Mouse (Mus musculus) forebrain, embryonic 11.5 days (tissue): ENCODE data around the gene Srrd. TPM values are rescaled to one million over a fixed set of nuclear protein-coding genes. Genes with fewer than 3 reads are reported as not detected.
A peak's percentile ranks its signal among the peaks of the same experiment; 100 is the strongest.

Experiments
- ATAC-seq: fragments of 200-750 bp; cut with Nextera tagmentation; replicated peaks from 2 replicates; pipeline ENCODE4 v1.8.0; 2017; ENCODE audit warnings: moderate TSS enrichment; ENCODE audit not compliant: low FRiP score
- DNase-seq: peaks from one replicate; pipeline ENCODE4 v3.0.0-alpha.2; 2017; ENCODE audit warnings: low spot score
- H3K27ac ChIP-seq: fragments of 300-500 bp; sonication (generic); 2 replicates; pipeline ENCODE4 v1.5.1; 2014; ENCODE audit warnings: low read depth, low read length
- H3K27me3 ChIP-seq: fragments of 300-500 bp; sonication (generic); 2 replicates; pipeline ENCODE4 v1.6.1; 2014; ENCODE audit warnings: mild to moderate bottlenecking, low read length, mixed read lengths; ENCODE audit not compliant: control insufficient read depth, insufficient read depth
- H3K36me3 ChIP-seq: fragments of 300-500 bp; sonication (generic); 2 replicates; pipeline ENCODE4 v1.6.1; 2014; ENCODE audit warnings: mild to moderate bottlenecking, low read length, moderate library complexity, mixed read lengths; ENCODE audit not compliant: control insufficient read depth, insufficient read depth
- H3K4me1 ChIP-seq: fragments of 300-500 bp; sonication (generic); replicated peaks from 2 replicates; pipeline ENCODE4 v1.6.1; 2014; ENCODE audit warnings: low read length, mixed read lengths; ENCODE audit not compliant: control insufficient read depth, insufficient read depth
- H3K4me2 ChIP-seq: fragments of 300-500 bp; sonication (generic); 2 replicates; pipeline ENCODE4 v1.6.1; 2014; ENCODE audit warnings: low read depth, mild to moderate bottlenecking, low read length, moderate library complexity, mixed read lengths; ENCODE audit not compliant: severe bottlenecking
- H3K4me3 ChIP-seq: fragments of 300-500 bp; sonication (generic); 2 replicates; pipeline ENCODE4 v1.5.1; 2014; ENCODE audit warnings: low read depth, low read length
- H3K9ac ChIP-seq: fragments of 300-500 bp; sonication (generic); 2 replicates; pipeline ENCODE4 v1.6.1; 2014; ENCODE audit warnings: low read length
- H3K9me3 ChIP-seq: fragments of 300-500 bp; sonication (generic); 2 replicates; pipeline ENCODE4 v1.6.1; 2016; ENCODE audit warnings: low read length, mixed read lengths; ENCODE audit not compliant: control insufficient read depth
- WGBS: fragments of 180-500 bp; shearing (Covaris S2); extraction: QIAGEN DNeasy Blood & Tissue Kit; methylation state at CpG from one replicate; pipeline ENCODE4 v1.1.7; 2014; 5-methylcytosine and 5-hydroxymethylcytosine counted together
- polyA plus RNA-seq: library from polyadenylated mRNA; unstranded; fragments of >200 nt; fragmentation: Nextera tagmentation; extraction: Ambion mirVana; gene quantifications from 2 replicates; pipeline ENCODE4 v1.2.1, GENCODE M21; 2014

The Srrd gene
- polyA plus RNA-seq, 1 experiment from 2014 or later = 46.1 TPM

DNA sequence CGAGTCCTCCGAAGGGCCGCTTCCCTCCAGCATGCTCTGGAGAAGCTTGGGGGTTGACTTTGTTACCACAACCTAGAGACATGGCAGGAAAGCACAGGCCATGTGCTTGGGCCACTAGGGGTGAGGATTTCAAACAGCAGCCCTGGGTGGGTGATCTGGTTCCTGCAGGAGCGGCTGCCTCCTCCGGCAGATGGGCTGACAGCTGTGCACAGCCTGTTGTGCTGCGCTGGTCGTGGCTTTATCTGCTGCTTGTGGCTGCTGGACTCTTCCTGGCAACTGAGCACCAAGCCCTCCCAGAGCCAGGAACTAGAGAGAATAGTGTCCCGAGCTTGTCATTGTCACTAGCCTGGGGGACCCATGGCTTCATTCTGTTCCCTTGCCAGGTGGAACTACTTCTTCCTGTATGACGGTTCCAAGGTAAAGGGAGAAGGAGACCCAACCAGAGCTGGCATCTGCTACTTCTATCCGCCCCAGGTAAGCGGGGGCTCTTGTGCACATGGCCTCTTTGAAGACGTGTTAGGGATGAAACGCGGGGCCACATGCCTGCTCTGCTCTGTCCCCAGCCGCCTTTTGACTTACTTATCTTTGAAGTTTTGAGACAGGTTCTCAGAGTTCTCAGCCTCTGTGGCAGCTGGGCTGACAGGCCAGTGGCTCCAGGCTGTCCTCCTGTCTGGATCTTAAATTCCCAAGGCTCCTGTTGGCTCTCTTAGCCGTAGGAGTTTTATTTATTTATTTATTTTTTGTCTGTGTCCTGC is 3.5 kb upstream of the Srrd start:
- Histone ChIP-seq H3K36me3 (no peaks in the 10 kb centered on the region; the same call in 1 of the 2 replicates), H3K27ac (no peak overlapping the region)
- 89% methylated on average over 16 of the region's 16 CpGs for WGBS

DNA sequence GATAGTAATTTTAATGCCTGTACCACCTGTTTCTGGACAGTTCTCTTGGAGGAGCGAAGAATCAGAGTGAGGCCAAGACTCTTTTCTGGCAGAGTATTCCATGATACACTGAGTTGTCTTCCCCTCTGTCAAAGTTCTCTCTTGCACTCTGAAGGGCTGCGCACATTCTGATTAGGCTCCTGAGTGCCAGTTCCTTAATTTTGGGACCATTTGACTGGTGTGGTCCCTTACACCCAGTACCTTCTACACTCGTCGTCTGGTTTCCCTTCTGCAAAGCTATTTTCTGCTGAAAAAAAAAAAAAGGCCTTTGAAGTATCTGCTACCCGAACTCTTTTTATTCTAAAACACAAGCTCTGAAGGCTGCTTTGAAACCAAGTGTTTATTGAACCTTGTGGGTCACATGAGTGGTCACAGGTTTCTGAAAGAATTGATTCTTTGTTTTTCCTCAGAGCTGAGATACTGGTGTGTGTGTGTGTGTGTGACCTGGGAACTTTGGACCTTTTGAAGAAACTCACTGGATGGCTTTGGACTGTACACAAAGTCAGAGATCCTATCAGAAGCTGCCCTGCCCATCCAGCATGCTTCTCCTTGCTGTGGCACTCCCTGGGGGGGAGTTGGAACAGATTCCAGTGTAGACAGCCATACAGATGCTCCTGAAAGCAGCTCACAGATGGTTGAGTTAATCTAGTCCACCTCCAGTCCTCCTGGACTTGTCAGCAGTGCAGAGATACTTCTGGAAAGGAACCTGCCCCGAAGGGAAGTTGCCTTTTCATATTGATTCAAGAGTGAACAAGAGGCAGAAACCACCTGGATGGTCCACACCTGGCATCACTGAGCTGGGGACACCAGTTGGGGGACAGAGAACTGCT is 1.5 kb upstream of the Srrd start:
- Histone ChIP-seq H3K9me3 (no peaks in the 10 kb centered on the region), H3K27ac (no peak overlapping the region), H3K9ac (no peak overlapping the region), H3K4me1 (peaks cover 8% of the 10 kb centered on the region; the same call in 1 of the 2 replicates), H3K27me3 (no peaks in the 10 kb centered on the region), H3K4me2 (no peak overlapping the region), H3K36me3 (no peaks in the 10 kb centered on the region; the same call in 1 of the 2 replicates), H3K4me3 (no peak overlapping the region)
- no peak for ATAC-seq
- WGBS = 79% methylated on average over 6 of the region's 6 CpGs
- DNase-seq = no peak

More for the DNA sequence above, 3.5 kb upstream of the Srrd start:
- no peak for ATAC-seq
- Histone ChIP-seq H3K4me1 (peaks cover 8% of the 10 kb centered on the region; the same call in 1 of the 2 replicates), H3K9ac (no peak overlapping the region), H3K27me3 (no peaks in the 10 kb centered on the region), H3K9me3 (no peaks in the 10 kb centered on the region), H3K4me3 (no peak overlapping the region), H3K4me2 (no peak overlapping the region)
- no peak for DNase-seq

DNA sequence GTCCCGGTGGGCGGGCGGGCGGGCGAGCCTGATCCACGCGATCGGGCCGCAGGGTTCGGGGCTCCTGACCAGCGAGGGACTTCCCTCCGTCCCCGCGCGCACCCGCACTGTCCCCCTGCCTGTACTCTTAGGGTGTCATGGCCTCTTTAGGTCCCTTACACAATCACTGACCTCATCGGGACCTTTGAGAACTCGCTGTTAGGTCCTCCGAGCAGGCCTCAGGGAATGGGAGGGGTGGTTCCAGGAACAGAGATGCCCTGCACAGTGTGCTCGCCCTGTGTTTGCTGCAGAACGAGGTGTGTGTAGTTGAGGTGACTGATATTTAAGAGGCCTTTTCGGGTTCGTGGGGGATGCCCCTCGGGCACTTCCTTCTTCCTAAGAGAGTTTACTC is 360 bp upstream of the Srrd start:
- H3K36me3 ChIP-seq = peaks cover 2% of the 10 kb centered on the region; the same call in 1 of the 2 replicates
- H3K27ac ChIP-seq = 0 out of 2 replicates have a peak overlapping the region, but pooled peaks have one; percentile 31
- peak overlapping the region; percentile 95 for H3K4me3 ChIP-seq
- H3K4me2 ChIP-seq = peak overlapping the region; percentile 52
- peaks cover 8% of the 10 kb centered on the region; the same call in 1 of the 2 replicates for H3K4me1 ChIP-seq
- no peaks in the 10 kb centered on the region for H3K27me3 ChIP-seq
- peak overlapping the region; percentile 79 for H3K9ac ChIP-seq
- WGBS = under 1% methylated on average over 24 of the region's 24 CpGs
- no peaks in the 10 kb centered on the region for H3K9me3 ChIP-seq
- ATAC-seq (peak; percentile 69), DNase-seq (no peak)

DNA sequence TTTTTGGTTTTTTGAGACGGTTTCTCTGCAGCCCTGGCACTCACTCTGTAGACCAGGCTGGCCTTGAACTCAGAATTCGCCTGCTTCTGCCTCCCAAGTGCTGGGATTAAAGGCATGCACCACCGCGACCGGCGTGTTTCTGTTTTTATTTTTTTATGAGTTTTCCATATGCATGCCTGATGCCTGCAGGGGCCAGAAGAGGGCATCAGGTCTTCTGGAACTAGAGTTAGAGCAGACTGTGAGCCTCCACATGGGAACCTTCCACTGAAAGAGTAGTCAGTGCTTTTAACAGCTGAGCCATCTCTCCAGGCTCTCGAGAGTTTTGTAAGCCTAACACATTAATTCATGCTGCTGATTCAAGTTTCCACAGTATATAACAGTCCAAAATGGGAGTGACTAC is 3.6 kb downstream of the Srrd start:
- Histone ChIP-seq H3K9me3 (no peaks in the 10 kb centered on the region), H3K4me1 (peaks cover 8% of the 10 kb centered on the region; the same call in 1 of the 2 replicates), H3K36me3 (peaks cover 30% of the 10 kb centered on the region), H3K9ac (no peak overlapping the region), H3K27me3 (no peaks in the 10 kb centered on the region), H3K4me3 (no peak overlapping the region), H3K4me2 (no peak overlapping the region), H3K27ac (no peak overlapping the region)
- DNase-seq (no peak), ATAC-seq (no peak)
- 86% methylated on average over 7 of the region's 7 CpGs for WGBS

DNA sequence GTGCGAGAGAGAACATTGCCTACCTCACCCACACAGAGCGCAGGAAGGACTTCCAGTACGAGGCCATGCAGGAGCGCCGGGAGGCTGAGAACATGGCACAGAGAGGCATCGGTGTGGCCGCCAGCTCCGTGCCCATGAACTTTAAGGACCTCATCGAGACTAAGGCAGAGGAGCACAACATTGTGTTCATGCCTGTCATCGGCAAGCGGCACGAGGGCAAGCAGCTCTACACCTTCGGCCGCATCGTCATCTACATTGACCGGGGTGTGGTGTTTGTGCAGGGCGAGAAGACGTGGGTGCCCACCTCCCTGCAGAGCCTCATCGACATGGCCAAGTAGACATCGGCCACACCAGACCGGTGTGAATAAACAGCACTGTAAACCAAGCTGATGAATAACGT is 5.8 kb downstream of the Srrd start:
- H3K4me2 ChIP-seq = no peak overlapping the region
- H3K36me3 ChIP-seq = peaks cover 41% of the 10 kb centered on the region
- H3K27ac ChIP-seq = no peak overlapping the region
- ATAC-seq (no peak), DNase-seq (no peak)
- no peaks in the 10 kb centered on the region for H3K27me3 ChIP-seq
- WGBS = 95% methylated on average over 22 of the region's 22 CpGs
- no peaks in the 10 kb centered on the region for H3K9me3 ChIP-seq
- no peak overlapping the region for H3K9ac ChIP-seq
- no peak overlapping the region for H3K4me3 ChIP-seq
- H3K4me1 ChIP-seq = peaks cover 3% of the 10 kb centered on the region; the same call in 1 of the 2 replicates

DNA sequence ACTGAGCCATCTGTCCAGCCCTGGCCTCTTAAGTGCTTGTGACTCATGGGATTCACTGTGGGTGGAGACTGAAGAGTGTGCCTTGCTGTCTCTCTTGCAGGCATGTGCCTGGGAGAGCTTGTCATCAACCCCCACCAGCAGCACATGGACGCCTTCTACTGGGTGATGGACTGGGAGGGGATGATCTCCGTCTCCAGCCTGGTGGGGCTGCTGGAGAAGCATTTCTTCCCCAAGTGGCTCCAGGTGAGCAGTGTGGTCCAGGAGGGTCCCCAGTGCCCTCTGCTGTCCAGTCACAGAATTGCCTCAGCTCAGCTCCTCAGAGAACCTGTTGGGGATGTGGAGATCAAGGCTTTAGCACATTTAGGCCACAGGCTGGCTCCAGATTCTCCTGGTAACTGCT is 7.4 kb downstream of the Srrd start:
- 12% methylated on average over 2 of the region's 2 CpGs for WGBS
- H3K36me3 ChIP-seq = peaks cover 49% of the 10 kb centered on the region
- peak; percentile 72 for DNase-seq

DNA sequence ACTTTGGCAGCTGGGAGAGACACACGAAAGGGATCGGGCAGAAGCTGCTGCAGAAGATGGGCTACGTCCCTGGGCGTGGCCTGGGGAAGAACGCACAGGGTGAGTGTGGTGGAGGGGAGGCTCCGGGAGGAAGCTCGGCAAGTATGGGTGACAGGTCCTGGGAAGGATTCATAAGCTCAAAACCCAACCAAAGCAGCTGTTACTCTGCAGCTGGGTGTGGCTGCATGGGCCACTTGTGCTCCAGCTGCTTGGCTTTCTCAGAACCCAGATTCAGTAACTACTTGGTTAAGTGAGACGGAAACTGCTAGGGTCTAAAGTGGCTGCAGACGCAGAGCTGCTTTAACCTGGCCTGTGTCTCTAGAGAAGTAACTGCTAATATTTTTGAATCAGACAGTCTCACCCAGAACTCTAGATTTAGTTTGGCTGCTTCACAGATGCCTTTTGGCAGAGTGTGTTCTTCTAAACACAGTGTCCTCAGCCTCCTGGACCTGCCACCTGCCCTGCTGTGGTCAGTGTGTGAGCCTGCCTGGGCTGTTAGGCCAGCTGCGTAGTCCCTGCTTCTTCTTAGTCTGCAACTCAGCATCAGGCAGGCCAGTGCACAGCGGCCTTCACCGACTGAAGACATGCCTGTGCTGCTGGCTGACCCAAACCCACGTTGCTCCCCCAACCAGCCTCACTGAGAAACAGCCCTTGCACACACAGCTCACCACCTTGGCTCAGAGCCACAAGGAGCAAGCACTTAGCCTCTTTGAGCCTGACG is 12.9 kb downstream of the Srrd start:
- Histone ChIP-seq H3K9ac (no peak overlapping the region), H3K4me2 (no peak overlapping the region), H3K36me3 (peaks cover 26% of the 10 kb centered on the region), H3K9me3 (no peaks in the 10 kb centered on the region), H3K4me3 (no peak overlapping the region), H3K27ac (no peak overlapping the region), H3K27me3 (no peaks in the 10 kb centered on the region), H3K4me1 (peaks cover 7% of the 10 kb centered on the region; the same call in 1 of the 2 replicates)
- no peak for DNase-seq
- WGBS = 90% methylated on average over 14 of the region's 14 CpGs
- ATAC-seq = no peak

More for the DNA sequence above, 7.4 kb downstream of the Srrd start:
- Histone ChIP-seq H3K4me3 (no peak overlapping the region), H3K9ac (no peak overlapping the region), H3K4me1 (no peaks in the 10 kb centered on the region), H3K27ac (no peak overlapping the region), H3K4me2 (no peak overlapping the region), H3K27me3 (no peaks in the 10 kb centered on the region), H3K9me3 (no peaks in the 10 kb centered on the region)
- ATAC-seq = no peak

DNA sequence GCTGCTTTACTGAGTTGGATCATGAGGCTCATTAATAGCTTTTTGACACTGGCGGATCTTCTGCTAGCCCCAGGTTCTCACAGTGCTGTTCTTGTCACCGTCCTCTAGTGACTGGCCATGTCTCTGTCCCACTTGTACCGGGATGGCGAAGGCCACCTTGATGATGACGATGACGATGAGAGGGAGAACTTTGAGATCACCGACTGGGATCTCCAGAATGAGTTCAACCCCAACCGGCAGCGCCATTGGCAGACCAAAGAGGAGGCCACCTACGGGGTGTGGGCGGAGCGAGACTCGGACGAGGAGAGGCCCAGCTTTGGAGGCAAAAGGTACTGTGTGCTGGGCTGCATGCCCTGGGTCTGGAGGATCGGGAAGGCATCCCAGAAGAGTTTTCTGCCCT is 15.0 kb downstream of the Srrd start:
- no peak for ATAC-seq
- no peak overlapping the region for H3K4me3 ChIP-seq

More for the DNA sequence above, 15.0 kb downstream of the Srrd start:
- no peaks in the 10 kb centered on the region for H3K9me3 ChIP-seq
- H3K36me3 ChIP-seq = peaks cover 17% of the 10 kb centered on the region
- H3K4me1 ChIP-seq = peaks cover 7% of the 10 kb centered on the region; the same call in 1 of the 2 replicates
- no peak overlapping the region for H3K9ac ChIP-seq
- no peak for DNase-seq
- H3K27ac ChIP-seq = no peak overlapping the region
- H3K27me3 ChIP-seq = no peaks in the 10 kb centered on the region
- no peak overlapping the region for H3K4me2 ChIP-seq
- 93% methylated on average over 15 of the region's 15 CpGs for WGBS
